Mouse (Mus musculus) lung, postnatal 10 days (tissue): ENCODE results near the gene Fbn1.

Source experiments
- DNase-seq: peaks from one replicate; pipeline ENCODE4 v3.0.0; 2021

Fbn1 gene

GRCm38 (mm10) chr2:125507893-125508292, at the start of gene Fbn1:
Fbn1 (minus strand) TSS chr2:125507993.
- DNase-seq, result no peak

- DNase-seq, result peak; percentile 15
Observed at GRCm38 (mm10) chr2:125555830-125556229, 48.0 kb upstream of the Fbn1 start.

GRCm38 (mm10) chr2:125548806-125549578, 41.2 kb upstream of the Fbn1 start:
- no peak for DNase-seq

- DNase-seq, result no peak
Observed at GRCm38 (mm10) chr2:125544986-125545385, 37.2 kb upstream of the Fbn1 start.

GRCm38 (mm10) chr2:125543646-125544045, 35.9 kb upstream of the Fbn1 start:
- DNase-seq, result no peak

- no peak for DNase-seq
Observed at GRCm38 (mm10) chr2:125541451-125541850, 33.7 kb upstream of the Fbn1 start.

- no peak for DNase-seq
Observed at GRCm38 (mm10) chr2:125540579-125540978, 32.8 kb upstream of the Fbn1 start.

DNA sequence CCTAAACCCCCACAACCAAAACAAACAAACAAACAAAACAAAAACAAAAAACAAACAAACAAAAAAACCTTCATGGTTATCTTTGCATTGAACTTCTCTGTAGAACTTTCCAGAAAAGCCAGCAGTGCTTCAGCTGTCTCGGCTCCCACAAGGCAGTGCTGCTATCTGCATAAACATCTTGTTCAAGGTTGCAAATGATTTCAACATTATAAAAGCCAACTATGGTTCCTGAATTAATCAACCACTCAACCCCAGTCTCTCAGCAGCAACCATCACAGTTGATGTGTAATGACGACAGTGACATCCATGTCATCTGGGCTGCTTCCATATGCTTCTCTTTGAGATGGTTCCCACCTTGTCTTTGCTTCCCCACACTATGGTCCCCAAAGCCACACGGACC, 31.8 kb upstream of the Fbn1 start:
- DNase-seq, result no peak

- DNase-seq, result peak; percentile 57
Observed at GRCm38 (mm10) chr2:125530665-125531064, 22.9 kb upstream of the Fbn1 start.

GRCm38 (mm10) chr2:125526566-125526965, 18.8 kb upstream of the Fbn1 start:
- DNase-seq, result no peak

- DNase-seq, result no peak
Observed at GRCm38 (mm10) chr2:125525484-125525883, 17.7 kb upstream of the Fbn1 start.

DNA sequence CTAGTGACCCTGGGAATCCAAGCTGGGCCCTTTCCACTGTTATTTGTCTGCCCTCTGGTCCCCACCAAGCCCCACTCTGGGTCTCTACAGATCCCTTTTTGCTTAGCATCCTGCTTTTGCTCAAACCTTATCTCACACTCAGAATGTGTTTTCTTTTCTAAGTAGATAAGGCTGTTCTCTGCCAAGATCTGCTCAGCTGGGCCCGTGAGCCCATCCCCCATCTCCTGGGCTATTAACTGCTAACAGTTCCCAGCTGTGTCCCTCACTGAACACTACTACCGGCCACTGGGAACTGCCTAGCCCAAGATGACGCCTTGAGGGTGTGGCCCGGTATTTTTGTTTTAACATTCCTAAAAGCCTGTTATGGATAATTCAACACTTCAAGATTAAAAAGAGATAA, 8.8 kb upstream of the Fbn1 start:
- DNase-seq, result peak; percentile 81

- no peak for DNase-seq
Observed at GRCm38 (mm10) chr2:125515291-125516057, 7.7 kb upstream of the Fbn1 start.

DNA sequence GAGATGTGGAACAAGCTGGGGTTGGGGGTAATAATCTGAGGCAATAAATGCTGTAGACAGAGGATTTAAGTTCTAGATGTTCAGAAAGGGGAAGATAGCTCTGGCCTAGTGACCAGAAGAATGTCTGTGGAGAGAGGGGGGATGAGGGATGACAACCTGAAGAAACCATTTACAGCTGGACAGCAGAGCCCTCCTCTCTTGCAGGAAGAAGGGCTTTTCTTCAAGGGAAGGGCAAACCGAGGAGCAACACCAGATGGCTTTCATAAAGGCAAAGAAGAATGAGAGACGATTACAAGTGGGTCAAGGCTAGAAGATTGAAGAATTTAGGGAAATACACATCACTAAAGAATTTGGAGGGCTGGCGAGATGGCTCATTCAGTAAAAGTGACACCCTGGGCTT, 6.6 kb upstream of the Fbn1 start:
- DNase-seq, result no peak

GRCm38 (mm10) chr2:125512544-125512943, 4.8 kb upstream of the Fbn1 start:
- no peak for DNase-seq

DNA sequence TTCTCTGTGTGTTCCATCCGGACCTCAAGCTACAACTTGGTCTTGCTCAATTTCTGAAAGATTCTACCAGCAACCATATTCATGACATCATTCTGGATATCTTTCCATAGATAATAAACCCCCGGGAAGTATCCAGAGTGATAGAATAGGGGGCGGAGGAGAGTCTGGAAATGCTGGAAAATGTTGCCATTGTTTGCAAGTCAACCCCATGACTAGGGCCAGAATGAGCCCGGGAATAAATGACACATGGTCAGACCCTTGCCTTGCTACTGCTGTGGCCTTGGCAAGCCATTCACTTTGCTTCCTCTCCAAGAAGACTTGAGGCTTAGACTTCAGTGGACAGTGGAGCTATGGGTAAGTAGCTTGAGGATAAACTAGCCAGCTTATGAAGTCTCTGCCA, 4.1 kb upstream of the Fbn1 start:
- DNase-seq, result no peak

GRCm38 (mm10) chr2:125510752-125511151, 3.0 kb upstream of the Fbn1 start:
- DNase-seq, result no peak

- no peak for DNase-seq
Observed at GRCm38 (mm10) chr2:125508381-125508780, 588 bp upstream of the Fbn1 start.

DNA sequence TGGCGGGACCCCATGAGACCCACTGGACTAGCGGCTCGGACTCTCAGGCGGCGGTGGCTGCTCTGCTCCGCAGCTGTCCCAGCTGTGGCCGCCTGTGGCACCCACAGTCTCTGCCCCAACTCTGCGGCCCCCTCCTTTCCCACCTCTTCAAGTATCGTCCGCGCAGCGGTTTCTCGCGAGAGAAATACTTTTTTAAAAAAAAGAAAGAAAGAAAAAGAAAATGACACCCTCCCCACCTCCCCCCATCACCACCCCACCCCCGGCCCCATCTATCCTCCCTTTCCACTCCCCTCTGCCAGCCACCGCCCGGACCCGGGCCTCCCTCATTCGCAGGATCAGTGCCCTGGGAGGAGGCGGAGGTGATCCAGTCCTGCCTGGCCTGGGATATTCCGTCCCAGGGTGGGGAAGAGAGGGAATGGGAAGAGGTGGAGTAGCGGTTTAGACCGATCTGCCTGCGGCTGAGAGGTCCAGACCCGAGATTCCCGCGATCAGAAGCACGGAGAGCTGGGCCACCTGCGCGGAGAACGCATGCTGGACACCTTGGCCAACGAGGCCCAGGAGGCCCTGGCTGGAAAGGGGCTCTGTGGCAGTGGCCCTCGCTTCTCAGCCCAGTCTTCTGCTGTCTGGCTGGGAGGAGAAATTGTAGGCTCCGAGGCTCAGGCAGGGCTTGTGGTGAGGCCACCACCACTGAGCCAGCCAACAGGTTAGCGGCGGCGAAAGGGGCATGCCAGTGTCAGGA, 1.3 kb downstream of the Fbn1 start:
- peak; percentile 92 for DNase-seq

DNA sequence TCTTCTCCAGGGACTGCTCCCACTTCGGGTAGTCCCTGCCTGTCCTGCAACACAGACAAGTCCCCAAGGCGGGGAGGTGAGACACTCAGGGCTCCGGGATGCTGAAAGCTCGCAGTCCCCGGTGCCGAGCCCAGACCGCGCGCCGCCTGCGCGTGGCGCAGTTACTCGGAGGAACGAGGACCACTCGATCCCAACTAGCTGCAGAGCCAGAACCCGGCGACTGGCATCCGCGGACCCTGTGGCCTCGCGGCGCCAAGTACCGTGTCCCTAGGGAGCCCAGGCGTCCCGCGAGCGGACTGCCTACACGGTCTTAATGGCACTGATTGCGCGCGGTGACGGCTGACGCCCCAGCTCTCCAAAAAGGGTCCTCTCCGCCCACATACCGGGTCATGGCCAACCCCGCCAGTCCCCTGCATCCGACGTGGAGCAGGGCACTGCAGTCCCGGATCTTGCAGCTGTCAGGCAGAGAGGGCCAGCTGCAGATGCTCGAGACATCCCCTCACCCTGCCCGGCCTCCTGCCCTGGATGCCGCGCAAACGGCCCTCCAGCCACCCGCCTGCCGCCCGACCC, 2.0 kb downstream of the Fbn1 start:
- peak; percentile 79 for DNase-seq

DNA sequence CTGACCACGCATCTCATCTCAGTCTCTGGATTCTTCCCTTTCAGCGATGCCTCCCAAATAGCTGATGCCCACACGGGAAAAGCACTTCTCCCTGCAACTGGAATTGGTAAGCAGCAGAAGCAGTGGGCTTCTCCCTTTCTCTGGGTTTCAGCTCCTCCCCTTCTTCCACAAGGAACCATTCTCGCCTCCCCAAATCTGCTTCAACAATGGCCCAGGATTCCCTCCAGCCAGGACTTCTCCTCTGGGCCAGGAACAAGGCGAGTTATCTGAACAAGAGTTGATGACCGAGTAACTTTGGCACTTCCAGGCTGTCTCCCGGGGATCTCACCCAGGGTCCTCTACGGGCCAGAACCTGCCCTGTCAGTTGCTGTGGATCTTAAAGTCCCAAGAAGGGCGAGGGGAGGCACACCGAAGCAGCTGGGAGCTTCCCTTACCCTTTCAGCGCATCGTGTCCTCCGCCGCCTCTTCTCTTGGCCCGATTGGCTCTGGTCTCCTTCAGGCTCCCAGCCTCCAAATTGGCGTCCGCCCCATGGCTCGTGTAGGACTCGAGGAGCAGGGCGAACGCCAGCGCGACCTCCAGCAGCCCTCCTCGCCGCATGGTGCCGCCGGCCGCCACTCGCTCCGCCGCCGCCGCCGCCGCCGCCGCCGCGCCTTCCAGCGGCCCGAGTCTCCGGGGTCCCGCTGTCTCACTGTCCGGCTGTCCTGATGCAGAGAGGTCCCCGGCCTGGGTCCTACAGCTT, 2.6 kb downstream of the Fbn1 start, which contains the start of gene Gm9913:
TSS of gene Gm9913 (plus strand) at position 84 of the 740 bp plus-strand sequence.
- peak; percentile 78 for DNase-seq

DNA sequence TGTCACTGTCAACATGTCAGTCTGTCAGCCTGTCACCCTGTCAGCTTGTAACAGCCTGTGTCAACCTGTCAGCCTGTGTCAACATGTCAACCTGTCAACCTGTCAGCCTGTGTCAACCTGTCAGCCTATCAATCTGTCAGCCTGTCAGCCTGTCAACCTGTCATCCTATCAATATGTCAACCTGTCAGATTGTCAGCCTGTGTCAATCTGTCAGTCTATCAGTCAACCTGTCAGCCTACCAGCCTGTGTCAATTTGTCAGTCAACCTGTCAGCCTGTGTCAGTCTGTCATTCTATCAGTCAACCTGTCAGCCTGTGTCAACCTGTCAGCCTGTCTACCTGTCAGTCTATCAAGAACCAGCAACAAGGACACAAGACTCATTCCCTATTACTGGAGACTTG, 6.3 kb downstream of the Fbn1 start:
- no peak for DNase-seq
